In the genomic region with DNA sequence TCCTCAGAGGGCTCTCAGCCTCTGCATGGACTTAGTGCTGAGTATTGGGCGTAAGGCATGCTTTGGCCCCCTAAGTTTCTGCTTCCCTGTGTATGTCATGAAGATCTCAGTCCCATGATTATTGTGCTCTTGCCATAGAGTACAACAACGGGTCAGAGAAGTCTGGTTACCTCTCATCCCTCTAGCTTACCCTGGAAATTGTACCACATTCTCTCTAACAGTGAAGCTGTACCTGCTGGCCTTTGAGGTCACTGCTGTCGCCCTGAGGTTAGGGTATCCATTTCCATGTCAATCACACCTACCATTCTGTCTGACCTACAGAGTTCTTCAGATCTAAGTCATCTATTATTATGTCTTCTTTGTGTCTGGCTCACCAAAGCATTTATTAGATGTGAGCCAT, we compare ENCODE assay signal across 13 mouse cellular contexts.
DNase-seq lines count a peak whose midpoint lies in the region; ATAC-seq and TF ChIP-seq lines count a peak whose summit lies in the region.
"Had no signal": no experiment of that assay in that cellular context is flagged by ENCODE, and none has a peak within 500 bp of the region (broad histone marks: within the 10 kb centered on the region; RNA-seq: fewer than 3 reads in every experiment).

No protein-coding gene starts in this region.

- peaks cover 77% of the 10 kb centered on the region for H3K9me3 ChIP-seq in hindbrain, embryonic 14.5 days (ENCODE audit: control insufficient read depth, low read length)
- H3K9me3 ChIP-seq in hindbrain, embryonic 16.5 days (ENCODE audit: control insufficient read depth, low read length): peaks cover 40% of the 10 kb centered on the region
- peaks cover 40% of the 10 kb centered on the region for H3K9me3 ChIP-seq in neural tube, embryonic 14.5 days (ENCODE audit: control insufficient read depth, low read length)
- peaks cover 17% of the 10 kb centered on the region for H3K9me3 ChIP-seq in liver, postnatal 0 days (ENCODE audit: low read length)

- no peaks in the 10 kb centered on the region for H3K4me1 ChIP-seq in hindbrain, embryonic 14.5 days (replicated peaks; ENCODE audit: control insufficient read depth, insufficient read depth, low read length)
- no peaks in the 10 kb centered on the region for H3K4me1 ChIP-seq in hindbrain, embryonic 16.5 days (ENCODE audit: control insufficient read depth, insufficient read depth, low read depth, low read length)
- no peaks in the 10 kb centered on the region for H3K4me1 ChIP-seq in neural tube, embryonic 14.5 days (ENCODE audit: control insufficient read depth, insufficient read depth, low read length)
- H3K4me1 ChIP-seq in liver, postnatal 0 days (ENCODE audit: insufficient read depth): no peaks in the 10 kb centered on the region
- H3K4me1 ChIP-seq: embryonic facial prominence, embryonic 15.5 days; heart, embryonic 13.5 days had no signal

- no peak overlapping the region for H3K4me2 ChIP-seq in hindbrain, embryonic 14.5 days (replicated peaks)
- no peak overlapping the region for H3K4me2 ChIP-seq in hindbrain, embryonic 16.5 days (ENCODE audit: low read length)
- no peak overlapping the region for H3K4me2 ChIP-seq in neural tube, embryonic 14.5 days (ENCODE audit: low read depth, low read length)
- no peak overlapping the region for H3K4me2 ChIP-seq in liver, postnatal 0 days (ENCODE audit: low read depth, low read length)
- H3K4me2 ChIP-seq: embryonic facial prominence, embryonic 15.5 days; heart, embryonic 13.5 days had no signal

- TF ChIP-seq EP300 in liver, postnatal 0 days (IDR thresholded peaks at IDR 0.05; ENCODE audit: low read depth): no peak

- no peak overlapping the region for H3K27ac ChIP-seq in hindbrain, embryonic 14.5 days
- no peak overlapping the region for H3K27ac ChIP-seq in hindbrain, embryonic 16.5 days (ENCODE audit: low read depth, low read length)
- no peak overlapping the region for H3K27ac ChIP-seq in neural tube, embryonic 14.5 days (ENCODE audit: low read depth, low read length)
- no peak overlapping the region for H3K27ac ChIP-seq in liver, postnatal 0 days (ENCODE audit: low read depth)
- H3K27ac ChIP-seq: embryonic facial prominence, embryonic 15.5 days; heart, embryonic 13.5 days; liver, embryonic 14.5 days had no signal

- peak; percentile 23 for DNase-seq in hindbrain, embryonic 14.5 days (ENCODE audit: low spot score)
- DNase-seq in neural tube, embryonic 10.5 days (ENCODE audit: extremely low spot score, low spot score): no peak
- DNase-seq in liver, postnatal 0 days: peak; percentile 21
- DNase-seq in layer of hippocampus, postnatal 25 days (ENCODE audit: extremely low spot score in 1 of 2, low spot score in 1 of 2): no peak
- no peak for DNase-seq in lung, postnatal 36 days
- DNase-seq: cerebellum, adult 9-10 months; kidney, adult 8-10 months; thymus, adult 18-20 months had no signal

- H3K36me3 ChIP-seq in hindbrain, embryonic 14.5 days (replicated peaks; ENCODE audit: control insufficient read depth, insufficient read depth): no peaks in the 10 kb centered on the region
- H3K36me3 ChIP-seq in hindbrain, embryonic 16.5 days (ENCODE audit: control insufficient read depth, insufficient read depth, low read length): no peaks in the 10 kb centered on the region
- no peaks in the 10 kb centered on the region for H3K36me3 ChIP-seq in neural tube, embryonic 14.5 days (ENCODE audit: control insufficient read depth, insufficient read depth, low read length)
- H3K36me3 ChIP-seq in liver, postnatal 0 days (replicated peaks; ENCODE audit: insufficient read depth, low read length): no peaks in the 10 kb centered on the region
- H3K36me3 ChIP-seq: embryonic facial prominence, embryonic 15.5 days; heart, embryonic 13.5 days had no signal

- 51% methylated on average over 3 of the region's 3 CpGs for WGBS in hindbrain, embryonic 14.5 days
- WGBS in hindbrain, embryonic 16.5 days: 52% methylated on average over 3 of the region's 3 CpGs
- 54% methylated on average over 3 of the region's 3 CpGs for WGBS in neural tube, embryonic 14.5 days
- 39% methylated on average over 3 of the region's 3 CpGs for WGBS in liver, postnatal 0 days (ENCODE audit: insufficient replicate concordance)

- no peak overlapping the region for H3K4me3 ChIP-seq in hindbrain, embryonic 14.5 days (replicated peaks; ENCODE audit: low read length)
- H3K4me3 ChIP-seq in hindbrain, embryonic 16.5 days (ENCODE audit: low read length): no peak overlapping the region
- H3K4me3 ChIP-seq in neural tube, embryonic 14.5 days (ENCODE audit: low read depth, low read length): no peak overlapping the region
- H3K4me3 ChIP-seq in liver, postnatal 0 days (ENCODE audit: low read depth, low read length): no peak overlapping the region
- H3K4me3 ChIP-seq: embryonic facial prominence, embryonic 15.5 days; heart, embryonic 13.5 days had no signal

- ATAC-seq in hindbrain, embryonic 14.5 days (ENCODE audit: low FRiP score): peak; percentile 12; the same call in 1 of the 2 replicates
- no peak for ATAC-seq in hindbrain, embryonic 16.5 days
- ATAC-seq in neural tube, embryonic 14.5 days (ENCODE audit: low read depth): 0 out of 2 replicates have a peak, but pooled peaks have one; percentile 14
- ATAC-seq in liver, postnatal 0 days: no peak

- TF ChIP-seq CTCF in liver, postnatal 0 days (IDR thresholded peaks at IDR 0.05; ENCODE audit: low read depth): no peak

- H3K27me3 ChIP-seq in hindbrain, embryonic 14.5 days (ENCODE audit: control insufficient read depth, insufficient read depth, low read length): no peaks in the 10 kb centered on the region
- no peaks in the 10 kb centered on the region for H3K27me3 ChIP-seq in hindbrain, embryonic 16.5 days (replicated peaks; ENCODE audit: control insufficient read depth, insufficient read depth, low read length)
- H3K27me3 ChIP-seq in neural tube, embryonic 14.5 days (ENCODE audit: control insufficient read depth, insufficient read depth, low read length): no peaks in the 10 kb centered on the region
- H3K27me3 ChIP-seq in liver, postnatal 0 days (ENCODE audit: insufficient read depth, low read length): no peaks in the 10 kb centered on the region
- H3K27me3 ChIP-seq: embryonic facial prominence, embryonic 15.5 days; heart, embryonic 13.5 days had no signal

- no peak overlapping the region for H3K9ac ChIP-seq in hindbrain, embryonic 14.5 days
- H3K9ac ChIP-seq in hindbrain, embryonic 16.5 days (ENCODE audit: low read depth, low read length): no peak overlapping the region
- no peak overlapping the region for H3K9ac ChIP-seq in neural tube, embryonic 14.5 days (replicated peaks; ENCODE audit: low read depth, low read length)
- no peak overlapping the region for H3K9ac ChIP-seq in liver, postnatal 0 days (replicated peaks)
- H3K9ac ChIP-seq: embryonic facial prominence, embryonic 15.5 days; heart, embryonic 13.5 days; liver, embryonic 14.5 days had no signal

Comparison
In these comparisons a context has a peak if more than half of its experiments do, and no peak if none do; other contexts are left out.
1. ATAC-seq: peak in hindbrain, embryonic 14.5 days (single experiment) and neural tube, embryonic 14.5 days (single experiment); none in hindbrain, embryonic 16.5 days (single experiment) and liver, postnatal 0 days (single experiment).
2. DNase-seq: peak in hindbrain, embryonic 14.5 days (single experiment) and liver, postnatal 0 days (single experiment); none in neural tube, embryonic 10.5 days (single experiment), layer of hippocampus, postnatal 25 days (0 of 2) and lung, postnatal 36 days (single experiment).